Mouse (Mus musculus) left cerebral cortex, adult 6 months (tissue): Measurements from ENCODE around the gene Gm10309. TPM values are rescaled to one million over a fixed set of nuclear protein-coding genes. Genes with fewer than 3 reads are reported as not detected.

Experiments
- long read RNA-seq, 2 experiments: library from polyadenylated mRNA; unstranded; transcript quantifications; one replicate each; pipeline ENCODE4 v2.0.0; 2019 to 2020
- polyA plus RNA-seq: library from polyadenylated mRNA; unstranded; fragments of <200 nt; fragmentation: Nextera tagmentation; gene quantifications from 2 replicates; pipeline ENCODE4 v1.2.3, GENCODE M21; 2021

Gm10309 gene
- polyA plus RNA-seq: not detected in 2 replicates
- long read RNA-seq, experiment 1: 0 reads
- long read RNA-seq, experiment 2: 0 reads

GRCm38 (mm10) chr17:86505183-86505631 lies at the start of gene Gm10309:
TSS of gene Gm10309 (minus strand) at chr17:86505232.

Other genes starting within 250 kb of the Gm10309 start
- 15.5 and 35.8 TPM in 2 replicates for gene Epas1, start 248.5 kb upstream of the Gm10309 start, polyA plus RNA-seq